Mouse (Mus musculus) liver, postnatal 0 days (tissue): ENCODE data around the gene Shisa5. TPM values are rescaled to one million over a fixed set of nuclear protein-coding genes. Genes with fewer than 3 reads are reported as not detected.

Experiments used
- ATAC-seq: fragments of 200-750 bp; cut with Nextera tagmentation; 2 replicates; pipeline ENCODE4 v1.8.0; 2017; ENCODE audit warnings: mild to moderate bottlenecking, moderate library complexity
- DNase-seq: peaks from one replicate; pipeline ENCODE4 v3.0.0-alpha.2; 2016
- H3K27ac ChIP-seq: fragments of 300-500 bp; sonication (generic); 2 replicates; pipeline ENCODE4 v1.5.1; 2014; ENCODE audit warnings: antibody characterized with exemption, moderate library complexity, mild to moderate bottlenecking, low read depth
- H3K27me3 ChIP-seq: fragments of 300-500 bp; sonication (generic); 2 replicates; pipeline ENCODE4 v1.6.1; 2014; ENCODE audit warnings: low read length, control low read depth, mixed read lengths; ENCODE audit not compliant: insufficient read depth
- H3K36me3 ChIP-seq: fragments of 300-500 bp; sonication (generic); replicated peaks from 2 replicates; pipeline ENCODE4 v1.6.1; 2014; ENCODE audit warnings: mild to moderate bottlenecking, control low read depth, low read length, moderate library complexity, mixed read lengths; ENCODE audit not compliant: insufficient read depth
- H3K4me1 ChIP-seq: fragments of 300-500 bp; sonication (generic); 2 replicates; pipeline ENCODE4 v1.6.1; 2014; ENCODE audit warnings: antibody characterized with exemption, mild to moderate bottlenecking, control low read depth; ENCODE audit not compliant: insufficient read depth
- H3K4me2 ChIP-seq: fragments of 300-500 bp; sonication (generic); 2 replicates; pipeline ENCODE4 v1.6.1; 2014; ENCODE audit warnings: low read depth, mild to moderate bottlenecking, low read length, moderate library complexity, mixed read lengths
- H3K4me3 ChIP-seq: fragments of 300-500 bp; sonication (generic); 2 replicates; pipeline ENCODE4 v1.5.1; 2014; ENCODE audit warnings: low read depth, low read length
- H3K9ac ChIP-seq: fragments of 300-500 bp; sonication (generic); replicated peaks from 2 replicates; pipeline ENCODE4 v1.6.1; 2014; ENCODE audit warnings: mild to moderate bottlenecking, moderate library complexity
- H3K9me3 ChIP-seq: fragments of 300-500 bp; sonication (generic); 2 replicates; pipeline ENCODE4 v1.6.1; 2016; ENCODE audit warnings: mild to moderate bottlenecking, control low read depth, low read length, mixed read lengths
- CTCF ChIP-seq: sonication (generic); IDR thresholded peaks from 2 replicates; pipeline ENCODE4 v1.5.1; 2016; ENCODE audit warnings: antibody characterized with exemption, low read depth
- EP300 ChIP-seq: IDR thresholded peaks from 2 replicates; pipeline ENCODE4 v1.6.1; 2016; ENCODE audit warnings: antibody characterized with exemption, low read depth, mild to moderate bottlenecking
- WGBS: fragments of 180-500 bp; shearing (Covaris S2); extraction: QIAGEN DNeasy Blood & Tissue Kit; methylation state at CpG from one replicate; pipeline ENCODE4 v1.1.7; 2014; ENCODE audit not compliant: insufficient replicate concordance; 5-methylcytosine and 5-hydroxymethylcytosine counted together
- polyA plus RNA-seq: library from polyadenylated mRNA; unstranded; fragments of >200 nt; fragmentation: Nextera tagmentation; extraction: Ambion mirVana; gene quantifications from 2 replicates; pipeline ENCODE4 v1.2.1, GENCODE M21; 2015

The Shisa5 gene
- polyA plus RNA-seq, 1 experiment from 2014 or later, result 35.0 TPM

DNA sequence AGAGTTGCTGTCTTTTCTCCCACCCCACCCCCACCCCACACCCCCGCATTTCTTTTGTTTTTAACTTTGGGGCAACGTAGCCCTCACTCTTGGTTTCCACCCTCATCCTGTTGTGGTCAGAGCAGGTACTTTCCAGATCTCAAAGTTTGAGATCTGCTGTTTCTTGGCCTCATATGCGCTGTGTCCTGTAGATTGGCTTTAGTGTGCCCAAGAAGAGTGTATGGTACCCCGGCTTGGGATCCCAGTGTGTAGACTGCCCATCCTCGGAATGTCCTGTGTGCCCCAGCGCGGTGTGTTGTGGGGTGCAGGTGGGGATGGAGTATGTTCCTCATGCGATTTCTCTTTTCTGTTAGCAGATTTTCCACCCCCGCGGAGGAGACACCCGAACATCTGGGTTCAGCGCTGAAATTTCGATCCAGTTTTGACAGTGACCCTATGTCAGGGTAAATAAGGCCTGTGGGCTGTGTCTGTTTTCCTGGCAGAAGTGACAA, 12.7 kb downstream of the Shisa5 start:
- Histone ChIP-seq H3K4me2 (no peak overlapping the region), H3K9me3 (no peaks in the 10 kb centered on the region), H3K9ac (no peak overlapping the region), H3K27ac (0 out of 2 replicates have a peak overlapping the region, but pooled peaks have one; percentile 34), H3K36me3 (0 out of 2 replicates have a peak, but pooled peaks cover 6% of the 10 kb centered on the region), H3K27me3 (no peaks in the 10 kb centered on the region), H3K4me3 (no peak overlapping the region), H3K4me1 (peaks cover 16% of the 10 kb centered on the region)
- ATAC-seq (no peak), DNase-seq (no peak)
- 58% methylated on average over 13 of the region's 13 CpGs for WGBS
- TF ChIP-seq CTCF (no peak), EP300 (no peak)

- no peak overlapping the region for H3K4me3 ChIP-seq
- H3K27me3 ChIP-seq, result no peaks in the 10 kb centered on the region
- H3K4me1 ChIP-seq, result peaks cover 20% of the 10 kb centered on the region
- H3K9me3 ChIP-seq, result no peaks in the 10 kb centered on the region
- WGBS, result 78% methylated on average over 10 of the region's 10 CpGs
- H3K27ac ChIP-seq, result no peak overlapping the region
- peak; percentile 15 for DNase-seq
- H3K4me2 ChIP-seq, result no peak overlapping the region
- peaks cover 13% of the 10 kb centered on the region for H3K36me3 ChIP-seq
- H3K9ac ChIP-seq, result no peak overlapping the region
- no peak for ATAC-seq
- TF ChIP-seq EP300, result no peak
- TF ChIP-seq CTCF, result no peak
Observed at GRCm38 (mm10) chr9:109051651-109052489, 13.5 kb downstream of the Shisa5 start.

- Histone ChIP-seq H3K36me3 (peaks cover 21% of the 10 kb centered on the region), H3K4me3 (no peak overlapping the region), H3K4me2 (no peak overlapping the region), H3K9me3 (no peaks in the 10 kb centered on the region), H3K27me3 (no peaks in the 10 kb centered on the region), H3K9ac (no peak overlapping the region), H3K4me1 (peaks cover 21% of the 10 kb centered on the region), H3K27ac (no peak overlapping the region)
- 87% methylated on average over 9 of the region's 9 CpGs for WGBS
- ATAC-seq, result no peak
- no peak for TF ChIP-seq EP300
- DNase-seq, result no peak
Observed at GRCm38 (mm10) chr9:109052490-109053260, 14.3 kb downstream of the Shisa5 start.

DNA sequence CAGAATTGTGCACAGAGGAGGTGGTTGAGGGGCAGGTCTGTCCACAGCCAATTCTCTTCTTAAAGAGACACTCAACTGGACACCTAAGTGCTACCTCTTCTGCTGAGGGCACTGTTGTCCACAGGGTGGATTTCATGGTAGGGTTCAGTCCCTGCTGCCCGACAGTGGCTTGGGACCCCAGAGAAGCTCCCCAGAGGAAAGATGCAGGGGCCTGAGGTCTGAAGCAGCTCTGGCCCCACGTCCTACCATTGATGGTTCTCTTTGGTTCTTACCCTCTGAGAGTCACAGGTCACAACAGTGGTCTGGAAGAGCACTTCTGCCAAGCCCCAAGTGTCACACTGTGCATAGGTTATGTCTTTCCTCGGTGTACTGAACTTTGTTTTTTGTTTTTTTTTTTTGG, 15.0 kb downstream of the Shisa5 start:
- Histone ChIP-seq H3K27me3 (no peaks in the 10 kb centered on the region), H3K9ac (no peak overlapping the region), H3K4me1 (peaks cover 25% of the 10 kb centered on the region), H3K4me3 (no peak overlapping the region), H3K27ac (no peak overlapping the region), H3K9me3 (no peaks in the 10 kb centered on the region), H3K4me2 (no peak overlapping the region), H3K36me3 (peaks cover 26% of the 10 kb centered on the region)
- ATAC-seq (no peak), DNase-seq (no peak)
- TF ChIP-seq EP300 (no peak), CTCF (no peak)
- 80% methylated on average over 3 of the region's 3 CpGs for WGBS

DNA sequence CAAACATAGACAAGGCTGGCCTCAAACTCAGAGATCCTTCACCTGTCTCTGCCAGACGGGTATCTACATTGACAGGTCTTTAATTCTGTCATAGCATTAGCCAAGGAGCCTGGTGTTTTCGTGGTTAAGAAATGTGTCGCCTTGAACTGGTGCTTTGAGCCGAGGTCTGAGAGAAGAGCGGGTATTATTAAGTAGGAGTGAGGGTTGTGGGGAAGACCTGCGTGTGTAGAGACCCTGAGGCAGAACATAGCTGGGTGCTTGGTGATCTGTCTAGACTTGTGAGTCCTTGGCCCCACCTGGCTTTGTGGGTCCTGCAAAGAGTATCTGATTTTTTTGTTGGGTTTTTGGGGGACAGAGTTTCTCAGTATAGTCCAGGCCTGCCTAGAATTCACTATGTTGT, 15.5 kb downstream of the Shisa5 start:
- 67% methylated on average over 6 of the region's 6 CpGs for WGBS
- Histone ChIP-seq H3K4me2 (peak overlapping the region; percentile 55; the same call in 1 of the 2 replicates), H3K27me3 (no peaks in the 10 kb centered on the region), H3K9me3 (no peaks in the 10 kb centered on the region), H3K36me3 (peaks cover 30% of the 10 kb centered on the region), H3K4me1 (peaks cover 30% of the 10 kb centered on the region), H3K9ac (no peak overlapping the region), H3K4me3 (no peak overlapping the region), H3K27ac (peak overlapping the region; percentile 79; the same call in 1 of the 2 replicates)
- DNase-seq (no peak), ATAC-seq (no peak)
- TF ChIP-seq EP300 (no peak), CTCF (no peak)

GRCm38 (mm10) chr9:109054712-109055111, 16.3 kb downstream of the Shisa5 start:
- H3K9ac ChIP-seq, result peak overlapping the region; percentile 66
- H3K36me3 ChIP-seq, result peaks cover 27% of the 10 kb centered on the region
- DNase-seq, result peak; percentile 70
- TF ChIP-seq CTCF (no peak), EP300 (peak; percentile 52)
- no peaks in the 10 kb centered on the region for H3K9me3 ChIP-seq
- H3K4me2 ChIP-seq, result peak overlapping the region; percentile 55
- H3K27ac ChIP-seq, result peak overlapping the region; percentile 79
- ATAC-seq, result peak; percentile 62
- peaks cover 32% of the 10 kb centered on the region for H3K4me1 ChIP-seq
- 2% methylated on average over 7 of the region's 7 CpGs for WGBS
- H3K4me3 ChIP-seq, result peak overlapping the region; percentile 21
- no peaks in the 10 kb centered on the region for H3K27me3 ChIP-seq
